Mouse (Mus musculus) 3T3-L1 (cell line): Measurements from ENCODE around the gene Fermt3.

Experiments
- DNase-seq: peaks from one replicate; pipeline ENCODE4 v3.0.0-alpha.2; 2015; ENCODE audit warnings: low read depth, low spot score

The Fermt3 gene

DNA sequence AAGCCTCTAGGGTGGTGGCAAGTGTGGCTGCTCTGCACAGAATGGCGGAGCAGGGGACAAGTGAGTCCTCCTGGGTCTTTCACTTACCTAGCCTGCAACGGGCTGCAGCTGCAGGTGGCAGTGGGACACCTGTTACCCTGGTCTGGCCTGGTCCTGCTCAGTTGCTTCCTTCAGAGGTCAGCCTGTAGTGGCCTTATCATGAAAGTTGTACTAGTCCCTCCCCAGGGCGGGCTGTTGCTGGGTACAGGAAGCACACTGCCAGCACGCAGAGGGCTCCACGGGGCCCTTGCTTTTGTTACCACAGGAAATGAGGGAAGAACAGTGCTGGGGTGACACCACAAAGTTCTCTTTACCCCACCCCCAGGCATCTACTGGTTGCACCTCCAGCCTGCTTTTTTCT, at the start of gene Fermt3:
Gene Fermt3, minus strand, starts transcription at position 279 of the 400 bp plus-strand sequence.
- no peak for DNase-seq

DNA sequence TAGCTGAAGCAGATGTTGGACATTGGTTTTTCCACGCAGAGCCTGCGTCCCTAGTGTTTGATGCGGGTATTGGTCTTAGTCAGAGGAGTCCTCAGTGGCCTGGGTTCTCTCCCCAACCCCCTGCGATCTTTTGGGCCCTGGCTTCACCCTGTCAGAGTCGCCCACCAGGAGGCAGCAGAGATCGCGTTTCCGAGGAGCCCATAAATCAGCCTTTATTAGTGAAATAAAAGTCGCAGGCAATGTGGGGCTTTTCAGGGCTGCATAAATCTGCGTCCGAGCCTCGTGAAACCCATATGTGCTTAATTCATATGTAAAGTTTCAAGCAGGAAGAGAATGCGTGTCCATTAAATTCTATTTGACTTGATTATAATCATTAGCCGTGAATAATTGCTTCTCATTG, 48.9 kb upstream of the Fermt3 start:
- peak; percentile 86 for DNase-seq

DNA sequence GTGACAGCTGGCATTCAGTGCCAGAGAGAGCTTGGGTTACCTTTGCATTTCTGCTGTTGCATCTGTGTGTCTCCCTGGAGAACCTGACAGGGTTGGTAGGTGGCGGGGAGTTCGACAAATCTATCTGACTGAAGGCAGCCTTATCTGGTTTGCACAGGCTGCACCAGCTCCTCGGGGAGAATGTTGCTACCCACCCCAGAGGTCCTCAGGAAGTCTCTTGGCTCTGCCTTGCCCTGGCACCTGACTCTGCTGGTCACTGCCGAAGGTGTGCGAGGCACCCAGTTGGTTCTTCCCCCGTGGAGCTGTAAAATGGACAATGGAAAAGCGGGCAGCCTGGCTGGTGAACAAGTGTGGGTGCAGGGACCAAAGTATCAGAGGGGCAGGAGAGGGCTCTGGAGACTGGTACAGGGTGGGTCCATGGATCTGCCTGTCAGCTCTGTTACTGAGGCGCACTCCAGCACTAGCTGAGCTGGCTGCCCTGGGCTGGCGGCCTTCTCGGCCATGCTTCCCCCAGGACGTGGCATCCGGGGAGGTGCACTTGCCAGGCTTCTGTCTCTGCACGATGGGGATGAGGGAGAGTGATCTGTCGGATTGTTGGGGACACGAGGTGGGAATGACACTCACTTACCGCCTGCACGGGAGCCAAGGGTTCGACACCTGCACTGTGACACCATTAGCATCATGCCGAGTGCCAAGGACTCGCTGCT, 48.2 kb upstream of the Fermt3 start:
- no peak for DNase-seq

DNA sequence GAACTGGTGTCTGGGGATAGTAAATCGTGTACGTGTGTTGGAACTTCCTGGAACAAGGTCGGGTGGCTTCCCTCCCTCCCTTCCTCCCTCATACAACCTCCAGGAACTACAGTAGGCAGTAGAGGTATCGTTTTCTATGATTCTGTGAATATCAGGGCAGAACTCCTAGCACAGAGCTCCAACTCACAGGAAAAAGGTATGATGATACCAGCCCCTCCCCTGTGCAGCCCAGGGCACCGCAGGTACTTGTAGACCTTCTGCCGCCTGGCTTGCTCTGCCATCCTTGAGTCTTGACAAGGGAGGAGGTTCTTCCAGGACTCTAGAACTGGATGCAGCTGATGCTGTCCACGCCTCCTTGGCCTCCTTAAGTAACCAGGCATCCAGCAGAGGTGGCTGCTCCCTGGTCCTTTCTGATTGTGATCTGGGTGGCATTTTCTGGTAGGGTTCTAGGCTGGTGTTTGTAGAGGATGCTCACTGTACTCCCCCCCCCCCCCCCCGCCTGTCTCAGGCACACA, 47.6 kb upstream of the Fermt3 start:
- no peak for DNase-seq

DNA sequence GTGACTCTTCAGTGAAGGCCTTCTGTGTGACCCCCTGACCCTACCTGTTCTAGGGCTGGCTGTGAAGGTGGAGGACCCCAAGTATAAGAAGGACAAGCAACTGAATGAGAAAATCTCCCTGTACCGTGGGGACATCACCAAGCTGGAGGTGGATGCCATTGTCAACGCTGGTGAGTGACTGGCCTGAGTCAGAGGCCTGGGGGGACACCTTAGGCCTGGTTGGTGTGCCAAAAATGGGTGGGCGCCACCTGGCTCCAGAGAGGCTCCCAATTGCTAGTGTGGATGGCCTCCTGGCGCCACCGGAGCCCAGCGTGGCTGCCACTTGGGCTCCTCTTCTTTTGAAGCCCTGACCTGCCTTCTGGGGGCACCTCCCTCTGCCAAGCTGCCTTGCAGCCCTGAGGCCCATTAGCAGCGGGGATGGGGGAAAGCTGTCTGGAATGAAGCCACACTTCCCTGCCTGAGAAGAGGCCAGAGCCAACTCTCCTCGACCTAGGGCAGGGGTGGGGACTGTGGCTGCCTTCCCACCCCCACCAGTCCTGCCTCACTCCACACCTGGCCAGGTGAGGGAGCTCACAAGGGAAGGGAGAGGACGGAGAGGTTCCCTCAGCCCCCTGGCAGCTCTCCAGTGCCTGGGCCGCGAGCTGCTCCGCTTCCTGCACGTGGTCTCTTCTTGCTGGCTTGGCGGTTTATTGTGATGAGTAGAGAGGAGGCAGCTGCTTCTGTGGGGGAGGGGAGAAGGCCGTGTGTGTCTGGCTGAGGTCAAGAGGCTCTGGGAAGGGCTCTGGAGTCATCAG, 47.0 kb upstream of the Fermt3 start:
- no peak for DNase-seq

DNA sequence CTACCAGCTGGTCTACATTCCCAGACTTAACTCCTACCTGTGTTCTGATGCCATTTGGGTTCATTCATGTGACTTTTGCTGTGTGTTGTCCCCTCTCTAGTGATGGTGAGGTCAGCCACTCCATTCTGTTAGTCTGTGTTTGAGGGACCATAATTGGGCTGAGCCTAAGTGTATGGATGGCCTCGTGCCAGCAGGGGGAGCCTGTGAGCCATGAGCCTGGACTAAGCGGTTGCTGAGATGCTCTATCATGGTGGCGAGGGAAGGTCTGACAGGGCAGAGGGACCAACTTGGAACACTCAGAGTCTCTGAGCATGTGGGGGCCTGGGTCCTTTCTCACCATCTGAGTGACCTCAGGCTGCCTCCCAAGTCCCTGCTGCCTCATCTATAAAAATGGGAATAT, 45.3 kb upstream of the Fermt3 start:
- DNase-seq = peak; percentile 93

DNA sequence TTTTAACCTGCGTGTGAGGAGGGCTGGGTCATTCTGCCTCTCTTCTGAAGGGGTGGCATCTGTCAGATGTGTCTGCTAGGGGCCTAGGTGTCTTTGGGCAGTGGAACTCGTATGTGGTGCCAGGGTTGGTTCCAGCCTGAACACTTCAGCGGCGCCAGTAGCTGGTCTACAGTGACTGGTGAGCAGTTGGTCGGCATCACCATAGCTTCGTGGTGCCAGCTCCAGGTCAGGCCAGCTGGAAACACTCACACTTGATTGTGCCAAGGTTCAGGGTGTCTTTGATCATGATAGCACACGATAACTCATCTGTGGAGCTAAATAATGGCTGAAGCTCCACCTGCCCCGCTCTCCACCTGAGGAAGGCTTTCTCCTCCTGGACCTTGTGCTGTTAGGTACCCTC, 43.6 kb upstream of the Fermt3 start:
- no peak for DNase-seq

DNA sequence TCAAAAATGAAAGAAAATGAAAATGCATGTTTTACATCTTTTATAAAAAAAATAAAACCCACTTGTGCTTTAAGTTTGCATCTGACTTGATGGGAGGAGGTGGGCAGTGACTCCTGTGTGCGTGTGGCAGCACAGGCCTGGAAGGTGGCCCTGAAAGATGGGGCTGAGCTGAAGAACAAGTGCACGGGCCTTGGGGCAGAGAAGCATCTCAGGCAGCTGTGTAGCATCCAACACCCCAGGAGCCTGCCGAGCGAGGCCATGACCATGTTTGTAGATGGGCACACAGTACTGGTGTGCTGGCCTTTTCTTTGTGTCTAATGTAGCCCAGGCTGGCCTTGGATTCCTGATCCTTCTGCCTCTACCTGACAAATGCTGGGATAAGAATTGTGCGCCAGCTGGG, 42.8 kb upstream of the Fermt3 start:
- no peak for DNase-seq

DNA sequence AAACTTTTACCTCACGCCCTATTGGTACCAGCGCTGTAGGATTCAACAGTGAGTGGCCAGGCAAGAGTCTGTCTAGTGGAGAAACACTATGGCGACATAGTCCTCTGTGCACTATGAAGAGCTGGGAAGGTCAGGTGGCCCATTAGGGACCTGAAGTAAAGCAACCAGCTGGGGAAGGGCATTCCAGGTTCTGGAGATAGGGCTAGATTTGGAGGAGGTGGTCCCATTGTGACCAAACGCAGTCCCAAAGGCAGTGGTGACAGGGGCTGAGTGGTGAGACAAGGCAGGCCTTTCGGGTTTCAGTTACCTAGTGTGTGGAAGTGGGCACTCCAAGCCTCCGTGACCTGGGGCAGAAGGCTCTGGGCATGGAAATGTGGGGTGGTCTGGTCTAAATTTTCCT, 39.3 kb upstream of the Fermt3 start:
- DNase-seq = no peak

DNA sequence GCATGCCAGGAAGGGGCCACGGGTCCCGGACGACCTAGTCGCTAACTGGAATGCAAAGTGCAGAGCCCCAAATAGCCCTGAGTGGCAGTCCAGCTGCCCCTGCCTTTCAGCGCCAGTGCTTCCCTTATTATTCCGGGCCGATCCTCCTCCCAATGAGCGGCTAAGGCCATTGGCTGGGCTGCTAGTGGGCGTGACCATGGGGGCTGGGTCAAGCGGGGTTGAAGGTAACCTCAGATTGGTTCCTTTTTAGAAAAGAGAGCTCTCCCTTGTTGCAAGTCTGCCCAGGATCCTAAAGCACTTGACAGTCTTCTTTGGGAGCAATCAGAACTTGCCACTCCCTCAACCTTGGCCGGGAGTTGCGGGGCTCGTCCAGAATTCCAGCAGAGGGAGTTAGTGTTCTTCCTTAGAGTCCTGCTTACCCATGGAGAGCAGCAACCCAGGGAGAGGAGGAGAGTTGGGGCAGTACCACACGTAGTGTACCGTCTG, 38.5 kb upstream of the Fermt3 start:
- peak; percentile 96 for DNase-seq

DNA sequence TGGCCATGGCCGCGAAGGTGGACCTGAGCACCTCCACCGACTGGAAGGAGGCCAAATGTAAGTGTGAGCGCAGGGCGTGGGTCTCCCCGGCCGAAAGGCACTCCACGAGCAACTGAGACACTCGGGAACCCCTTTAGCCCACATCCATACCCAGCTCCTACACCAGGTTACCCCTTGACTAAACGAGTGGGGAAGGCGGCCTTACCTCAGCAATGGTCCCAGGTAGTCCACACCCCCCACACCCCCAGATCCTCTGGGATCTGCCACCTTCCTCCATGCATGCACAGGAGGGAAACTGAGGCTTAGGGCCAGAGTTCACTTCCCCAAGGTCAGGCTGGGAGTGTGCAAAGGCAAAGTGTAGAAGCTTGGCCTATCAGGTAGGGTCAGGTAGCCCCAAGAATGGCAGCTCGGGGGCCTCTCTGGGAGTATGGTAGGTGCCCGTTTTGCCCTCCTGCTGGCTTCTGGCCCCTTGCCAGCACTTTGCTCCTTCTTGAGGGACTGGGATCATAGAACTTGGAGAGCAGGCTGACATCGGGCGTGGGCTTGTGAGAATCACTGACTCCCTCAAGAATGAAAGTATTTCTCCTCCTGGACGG, 38.0 kb upstream of the Fermt3 start:
- DNase-seq = no peak

DNA sequence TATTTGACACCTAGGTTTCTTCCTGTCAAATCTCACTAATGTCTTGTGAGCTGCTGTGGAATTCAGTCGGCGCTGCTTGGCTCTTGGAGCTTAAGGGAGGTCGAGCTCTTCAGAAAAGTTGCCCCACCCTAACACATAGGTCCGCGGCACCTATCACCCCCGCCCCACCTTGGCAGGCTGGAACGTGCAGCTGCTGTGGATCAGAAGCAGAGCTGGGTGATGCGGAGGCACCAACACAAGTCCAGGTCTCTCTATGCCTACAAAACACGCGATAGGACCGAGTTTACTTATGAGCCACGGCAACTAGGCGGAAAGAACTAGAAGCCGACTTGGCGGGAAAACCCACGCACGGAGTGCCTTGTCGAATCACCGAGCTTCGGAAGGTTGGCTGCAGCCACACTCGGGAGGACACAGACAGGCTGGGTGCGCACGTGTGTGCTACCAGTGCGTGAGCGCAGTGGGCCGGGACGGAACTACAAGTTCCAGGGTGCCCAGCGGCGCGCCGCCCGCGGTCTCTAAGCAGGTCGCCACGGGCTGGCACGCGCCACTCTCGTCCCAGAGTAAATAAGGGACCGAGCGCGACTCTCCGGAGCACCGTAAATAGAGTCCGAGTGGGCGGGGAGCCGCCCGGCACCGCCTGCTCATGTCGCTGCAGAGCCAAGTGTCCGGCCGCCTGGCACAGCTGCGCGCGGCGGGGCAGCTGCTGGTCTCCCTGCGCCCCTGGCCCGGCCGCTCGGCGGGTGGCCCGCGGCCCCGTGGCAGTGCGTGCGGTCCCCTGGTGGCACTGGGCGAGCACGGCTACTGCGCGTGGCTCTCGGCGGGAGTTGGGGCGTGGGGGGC, 37.2 kb upstream of the Fermt3 start, which contains the start of gene Macrod1:
Gene Macrod1, plus strand, starts transcription at position 563 of the 840 bp plus-strand sequence.
- DNase-seq = peak; percentile 72

DNA sequence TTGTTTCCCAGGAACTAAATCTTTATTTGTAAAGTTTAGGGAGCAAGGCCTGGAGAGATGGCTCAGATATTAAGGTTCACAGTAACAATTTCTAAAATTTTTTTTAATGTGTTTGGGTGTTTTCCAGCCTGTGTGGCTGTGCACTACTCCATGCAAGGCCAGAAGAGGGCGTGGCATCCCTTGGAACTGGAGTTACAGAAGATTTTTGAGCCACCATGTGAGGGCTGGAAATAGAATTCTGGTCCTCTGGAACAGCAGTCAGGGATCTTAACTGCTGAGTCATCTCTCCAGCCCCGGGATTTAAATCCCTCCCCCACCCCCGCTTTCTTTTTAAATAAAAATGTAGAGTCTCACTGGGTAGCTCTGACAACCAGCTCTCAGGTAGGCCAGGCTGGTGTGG, 35.9 kb upstream of the Fermt3 start:
- DNase-seq = peak; percentile 97

DNA sequence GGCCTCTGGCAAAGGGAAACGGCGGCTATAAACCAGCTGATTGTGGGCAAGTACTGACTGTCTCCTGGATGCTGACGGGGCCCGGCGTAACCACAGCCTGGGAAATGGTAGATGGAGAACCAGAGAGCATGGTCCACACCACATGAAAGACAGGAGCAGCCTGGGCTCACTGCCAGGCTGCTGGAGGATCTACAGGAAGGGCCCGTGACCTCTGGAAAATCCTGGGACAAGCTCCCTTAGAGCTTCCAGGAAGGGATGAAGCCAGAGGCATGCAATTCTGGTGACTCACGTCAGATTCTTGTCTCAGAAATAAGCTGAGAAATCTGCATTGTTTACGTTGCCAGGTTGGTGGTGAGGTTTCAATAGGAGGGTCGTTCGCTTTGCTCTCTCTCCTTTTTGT, 35.5 kb upstream of the Fermt3 start:
- peak; percentile 99 for DNase-seq

DNA sequence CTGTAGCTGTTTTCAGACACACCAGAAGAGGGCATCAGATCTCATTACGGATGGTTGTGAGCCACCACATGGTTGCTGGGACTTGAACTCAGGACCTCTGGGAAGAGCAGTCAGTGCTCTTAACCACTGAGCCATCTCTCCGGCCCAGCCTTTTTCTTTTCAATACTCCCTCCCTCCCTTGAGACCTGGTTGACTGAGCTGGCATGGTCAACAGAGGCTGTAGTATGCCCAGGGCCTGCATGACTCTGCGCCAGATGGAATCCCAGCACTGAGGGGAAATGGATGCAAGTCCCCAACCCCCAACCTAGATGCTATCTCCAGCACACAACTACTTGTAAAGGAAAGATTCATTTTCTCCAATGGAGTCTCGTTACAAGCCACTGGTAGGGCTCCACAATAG, 34.1 kb upstream of the Fermt3 start:
- peak; percentile 25 for DNase-seq

DNA sequence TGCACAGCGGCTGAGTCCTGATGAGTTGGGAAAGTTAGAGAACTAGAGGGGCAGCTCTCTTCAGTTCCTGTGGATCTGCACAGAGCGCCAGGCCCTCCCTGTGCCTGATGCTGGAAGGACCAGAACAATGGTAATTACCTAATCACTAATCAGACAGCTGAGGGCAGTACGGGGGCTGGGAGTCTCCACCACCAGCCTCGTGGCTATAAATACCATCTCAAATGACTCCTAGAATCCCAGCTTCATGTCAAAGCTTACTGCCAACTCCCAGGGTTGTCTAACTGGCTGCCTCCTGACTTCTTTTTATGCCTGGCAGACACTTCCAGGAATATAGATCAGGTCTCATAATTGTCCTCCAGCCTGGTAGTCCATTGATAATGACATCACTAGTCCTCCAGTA, 25.4 kb upstream of the Fermt3 start:
- no peak for DNase-seq

DNA sequence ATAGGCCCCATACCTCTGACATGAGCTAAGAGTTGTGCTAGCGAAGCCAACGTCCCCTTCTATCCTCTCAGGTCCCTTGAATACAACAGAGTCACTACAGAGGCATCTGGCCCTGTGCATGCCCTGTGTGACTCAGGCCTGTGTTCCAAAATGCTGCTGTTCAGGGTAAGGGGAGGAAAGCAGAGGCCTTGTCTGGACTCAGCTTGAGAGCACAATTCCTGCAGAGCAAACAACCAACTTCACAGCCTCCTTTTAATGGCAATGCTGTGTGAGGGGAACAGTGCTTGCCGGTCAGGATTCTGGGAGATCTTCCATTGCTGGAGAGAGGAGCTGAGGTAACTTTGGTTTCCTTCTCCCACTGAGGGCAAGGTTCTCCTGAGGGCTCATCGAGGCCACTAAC, 25.0 kb upstream of the Fermt3 start:
- DNase-seq = peak; percentile 31

DNA sequence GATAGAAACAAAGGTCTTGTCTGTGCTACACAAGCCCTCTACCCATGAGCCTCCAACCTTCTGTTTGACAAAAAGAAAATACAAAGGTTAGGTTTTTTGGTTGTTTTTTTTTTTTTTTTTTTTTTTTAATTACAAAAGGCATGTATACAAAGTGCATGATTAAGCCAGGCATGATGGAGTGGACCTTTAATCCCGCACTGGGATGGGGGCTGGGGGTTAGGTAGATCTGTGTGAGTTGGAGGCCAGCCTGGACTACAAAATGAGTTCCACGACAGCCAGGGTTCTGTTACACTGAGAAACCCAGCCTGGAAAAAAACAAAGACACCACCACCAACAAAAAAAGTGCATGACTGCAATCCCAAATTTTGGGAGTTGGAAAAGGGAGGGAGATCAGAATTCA, 21.9 kb upstream of the Fermt3 start:
- DNase-seq = no peak

DNA sequence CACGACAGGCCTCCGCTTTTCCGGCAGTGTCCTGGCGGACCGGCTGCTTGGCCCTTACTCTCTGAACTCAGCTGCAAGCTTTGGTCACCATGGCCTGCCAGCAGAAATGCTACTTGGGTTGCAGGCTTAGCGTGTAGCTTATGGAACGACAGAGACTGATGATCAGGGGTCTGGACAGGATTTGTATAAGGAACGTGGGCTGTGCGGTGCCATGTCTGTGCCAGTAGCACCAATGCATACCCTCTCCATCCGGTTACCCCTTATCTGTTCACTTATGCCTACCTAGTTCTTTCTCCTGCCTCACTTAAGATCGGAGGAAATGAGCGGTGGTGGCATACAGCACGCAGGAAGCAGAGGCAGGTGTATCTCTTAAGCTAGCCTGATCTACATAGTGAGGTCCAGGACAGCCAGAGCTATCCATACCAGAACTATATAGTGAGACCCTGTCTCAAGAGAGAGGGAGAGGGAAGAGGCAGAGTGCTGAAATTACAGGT, 21.4 kb upstream of the Fermt3 start:
- no peak for DNase-seq

DNA sequence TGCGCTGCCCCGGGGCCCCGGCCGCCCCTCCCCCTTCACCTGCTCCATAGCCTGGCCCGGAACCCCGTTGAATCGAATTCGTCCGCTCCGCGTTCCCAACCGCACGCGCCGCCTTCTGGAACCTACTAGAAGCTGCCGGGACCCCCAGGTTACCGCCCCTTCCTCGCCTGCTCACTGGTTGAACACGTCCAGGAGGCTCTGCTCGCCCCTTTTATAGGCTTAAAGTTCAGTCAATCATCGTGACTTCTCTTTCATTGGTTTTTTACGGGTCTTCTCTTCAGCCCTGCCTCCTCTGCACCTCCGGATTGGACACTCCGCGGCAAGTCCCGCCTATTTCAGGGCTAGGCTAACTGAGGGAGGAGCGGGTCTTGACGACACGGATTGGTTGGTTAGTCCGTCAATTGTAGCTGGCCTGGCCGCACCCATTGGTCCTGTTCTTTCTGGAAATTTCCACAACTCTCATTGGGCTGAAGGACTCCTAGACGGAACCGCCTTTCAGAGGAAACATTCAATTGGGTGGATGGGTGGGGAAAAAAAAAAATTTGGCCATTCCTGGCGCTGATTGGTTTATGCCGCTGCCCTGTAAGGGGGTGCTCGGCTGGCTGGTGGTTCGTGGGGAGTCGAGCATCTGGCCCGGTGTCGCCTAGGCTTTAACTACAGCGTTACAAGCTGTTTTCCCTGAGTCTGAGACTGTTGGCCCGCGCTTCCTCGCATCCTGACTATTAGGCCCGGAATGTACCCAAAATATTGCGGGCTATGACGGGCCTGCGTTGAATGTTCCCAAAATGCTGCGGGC, 20.8 kb upstream of the Fermt3 start, which contains the start of gene Stip1:
Gene Stip1, minus strand, starts transcription at position 127 of the 796 bp plus-strand sequence.
- peak; percentile 100 for DNase-seq
